Mouse (Mus musculus): ENCODE measurements around the gene Atp5g1. TPM values are rescaled to one million over a fixed set of nuclear protein-coding genes. Genes with fewer than 3 reads are reported as not detected.
"Not testable (repeated sequence)": the region's sequence is repeated elsewhere in the genome, so short reads cannot be mapped to it uniquely, and the experiment has no call there.

Atp5g1 gene
- 950 and 1,009 TPM in 2 replicates for polyA plus RNA-seq (2014; fragmentation: Nextera tagmentation; extraction: Ambion mirVana)

GRCm38 (mm10) chr11:96075509-96076220, at the start of gene Atp5g1:
TSS of gene Atp5g1 (minus strand) at chr11:96075670.
- peak; percentile 98 for DNase-seq (ENCODE audit: low spot score)
- H3K9ac ChIP-seq: peak within 1 kb of the TSS; percentile 83
- under 1% methylated on average over 37 of the region's 37 CpGs for WGBS
- peaks cover 15% of the 10 kb centered on the region for H3K36me3 ChIP-seq (replicated peaks; ENCODE audit: control insufficient read depth, insufficient read depth)
- peak; percentile 97 for ATAC-seq (ENCODE audit: low FRiP score)
- H3K4me2 ChIP-seq (replicated peaks): peak within 1 kb of the TSS; percentile 75
- peak within 1 kb of the TSS; percentile 82 for H3K27ac ChIP-seq
- peaks cover 13% of the 10 kb centered on the region for H3K4me1 ChIP-seq (replicated peaks; ENCODE audit: control insufficient read depth, insufficient read depth, low read length)
- H3K4me3 ChIP-seq (replicated peaks; ENCODE audit: low read length): peak within 1 kb of the TSS; percentile 74
- H3K9me3 ChIP-seq (ENCODE audit: control insufficient read depth, low read length): no peaks in the 10 kb centered on the region
- no peaks in the 10 kb centered on the region for H3K27me3 ChIP-seq (ENCODE audit: control insufficient read depth, insufficient read depth, low read length)

DNA sequence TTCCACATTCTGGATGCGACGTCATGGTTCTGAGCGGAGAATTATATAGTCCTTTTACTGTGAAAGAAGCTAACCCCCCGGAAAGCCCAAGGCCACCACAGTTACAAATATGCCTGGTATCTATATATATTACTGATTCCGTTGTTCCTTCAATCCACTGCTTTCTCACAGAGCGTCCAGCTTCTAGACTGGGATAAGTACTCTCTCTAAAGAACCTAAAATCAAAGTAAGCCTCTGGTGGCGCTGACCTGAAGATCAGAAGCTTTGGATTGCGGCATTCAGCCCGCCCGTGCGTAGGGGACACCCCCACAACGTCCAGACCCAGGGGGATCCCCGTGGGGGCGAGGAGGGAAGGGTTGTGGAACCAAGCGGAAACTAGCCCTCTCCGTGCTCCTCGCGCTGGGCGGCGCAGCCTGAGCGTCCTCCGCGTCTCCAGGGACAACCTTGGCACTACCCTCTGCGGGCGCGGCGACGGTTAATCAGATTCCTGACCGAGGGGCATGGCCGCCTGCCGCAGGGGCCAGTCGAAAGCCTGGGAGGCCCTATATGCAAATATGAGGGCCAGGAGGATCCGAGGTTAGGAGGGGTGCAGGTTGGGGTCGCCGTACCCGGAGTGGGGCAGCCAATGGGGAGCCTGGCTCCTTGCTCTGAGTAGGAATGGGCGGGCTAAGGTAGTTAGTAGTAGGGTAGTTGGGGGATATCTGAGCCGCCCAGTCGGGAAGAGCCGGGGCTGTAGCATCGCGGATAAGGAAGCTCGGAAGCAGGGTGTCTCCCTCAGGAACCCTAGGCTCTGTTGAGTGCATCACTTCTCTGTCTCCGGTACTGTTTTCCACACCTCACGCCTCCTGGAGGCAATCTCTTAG, 48.8 kb upstream of the Atp5g1 start:
- H3K4me3 ChIP-seq (replicated peaks; ENCODE audit: low read length): peak overlapping the region; percentile 34
- peaks cover 48% of the 10 kb centered on the region for H3K27me3 ChIP-seq (ENCODE audit: control insufficient read depth, insufficient read depth, low read length)
- ATAC-seq (ENCODE audit: low FRiP score): no peak
- H3K9ac ChIP-seq: peak overlapping the region; percentile 39; the same call in 1 of the 2 replicates
- 3% methylated on average over 45 of the region's 45 CpGs for WGBS
- H3K27ac ChIP-seq: no peak overlapping the region
- H3K9me3 ChIP-seq (ENCODE audit: control insufficient read depth, low read length): no peaks in the 10 kb centered on the region
- H3K36me3 ChIP-seq (replicated peaks; ENCODE audit: control insufficient read depth, insufficient read depth): no peaks in the 10 kb centered on the region
- peak overlapping the region; percentile 64 for H3K4me2 ChIP-seq (replicated peaks)
- peak; percentile 60 for DNase-seq (ENCODE audit: low spot score)
- peaks cover 7% of the 10 kb centered on the region for H3K4me1 ChIP-seq (replicated peaks; ENCODE audit: control insufficient read depth, insufficient read depth, low read length)

- not testable (repeated sequence) for ATAC-seq (ENCODE audit: low FRiP score); H3K4me2 ChIP-seq (replicated peaks); H3K27ac ChIP-seq; H3K4me1 ChIP-seq (replicated peaks; ENCODE audit: control insufficient read depth, insufficient read depth, low read length); H3K36me3 ChIP-seq (replicated peaks; ENCODE audit: control insufficient read depth, insufficient read depth); H3K9me3 ChIP-seq (ENCODE audit: control insufficient read depth, low read length); H3K4me3 ChIP-seq (replicated peaks; ENCODE audit: low read length); DNase-seq (ENCODE audit: low spot score); H3K9ac ChIP-seq
- 83% methylated on average over 4 of the region's 4 CpGs for WGBS
- H3K27me3 ChIP-seq (ENCODE audit: control insufficient read depth, insufficient read depth, low read length): peaks cover 48% of the 10 kb centered on the region
Measured at GRCm38 (mm10) chr11:96122806-96123205, 47.3 kb upstream of the Atp5g1 start.

GRCm38 (mm10) chr11:96119401-96119800, 43.9 kb upstream of the Atp5g1 start:
- Histone ChIP-seq H3K4me1 (replicated peaks; ENCODE audit: control insufficient read depth, insufficient read depth, low read length) (peaks cover 4% of the 10 kb centered on the region), H3K4me2 (replicated peaks) (no peak overlapping the region), H3K9me3 (ENCODE audit: control insufficient read depth, low read length) (no peaks in the 10 kb centered on the region), H3K4me3 (replicated peaks; ENCODE audit: low read length) (no peak overlapping the region), H3K36me3 (replicated peaks; ENCODE audit: control insufficient read depth, insufficient read depth) (no peaks in the 10 kb centered on the region), H3K9ac (no peak overlapping the region), H3K27ac (no peak overlapping the region), H3K27me3 (ENCODE audit: control insufficient read depth, insufficient read depth, low read length) (peaks cover 25% of the 10 kb centered on the region)
- WGBS: 70% methylated on average over 3 of the region's 3 CpGs
- DNase-seq (ENCODE audit: low spot score) (no peak), ATAC-seq (ENCODE audit: low FRiP score) (no peak)

GRCm38 (mm10) chr11:96116925-96117324, 41.5 kb upstream of the Atp5g1 start:
- DNase-seq (ENCODE audit: low spot score); H3K9me3 ChIP-seq (ENCODE audit: control insufficient read depth, low read length); H3K27me3 ChIP-seq (ENCODE audit: control insufficient read depth, insufficient read depth, low read length); H3K36me3 ChIP-seq (replicated peaks; ENCODE audit: control insufficient read depth, insufficient read depth); H3K4me3 ChIP-seq (replicated peaks; ENCODE audit: low read length); H3K9ac ChIP-seq; H3K4me1 ChIP-seq (replicated peaks; ENCODE audit: control insufficient read depth, insufficient read depth, low read length); ATAC-seq (ENCODE audit: low FRiP score); H3K4me2 ChIP-seq (replicated peaks); H3K27ac ChIP-seq: not testable (repeated sequence)
- 83% methylated on average over 3 of the region's 3 CpGs for WGBS

DNA sequence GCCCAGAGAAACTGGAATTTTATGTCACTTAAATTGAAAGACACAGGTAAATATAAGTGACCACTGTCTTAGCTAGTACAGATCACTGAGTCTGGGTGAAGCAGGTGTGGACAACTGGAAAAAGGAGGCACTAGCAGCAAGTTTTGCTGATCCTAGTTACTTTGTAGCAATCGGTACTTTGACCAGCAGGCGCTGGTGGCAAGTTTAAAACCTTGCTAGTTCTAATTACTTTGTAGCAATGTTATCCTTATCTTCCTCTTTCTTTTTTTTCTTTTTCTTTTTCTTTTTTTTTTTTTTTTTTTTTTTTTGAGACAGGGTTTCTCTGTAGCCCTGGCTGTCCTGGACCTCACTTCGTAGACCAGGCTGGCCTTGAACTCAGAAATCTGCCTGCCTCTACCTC, 40.6 kb upstream of the Atp5g1 start:
- DNase-seq (ENCODE audit: low spot score) (no peak), ATAC-seq (ENCODE audit: low FRiP score) (no peak)
- H3K4me2 ChIP-seq (replicated peaks): no peak overlapping the region
- WGBS: 87% methylated on average over 3 of the region's 3 CpGs
- H3K4me1 ChIP-seq (replicated peaks; ENCODE audit: control insufficient read depth, insufficient read depth, low read length): no peaks in the 10 kb centered on the region
- no peak overlapping the region for H3K9ac ChIP-seq
- H3K36me3 ChIP-seq (replicated peaks; ENCODE audit: control insufficient read depth, insufficient read depth): no peaks in the 10 kb centered on the region
- H3K4me3 ChIP-seq (replicated peaks; ENCODE audit: low read length): no peak overlapping the region
- no peaks in the 10 kb centered on the region for H3K9me3 ChIP-seq (ENCODE audit: control insufficient read depth, low read length)
- no peak overlapping the region for H3K27ac ChIP-seq
- H3K27me3 ChIP-seq (ENCODE audit: control insufficient read depth, insufficient read depth, low read length): no peaks in the 10 kb centered on the region

- Histone ChIP-seq H3K27me3 (ENCODE audit: control insufficient read depth, insufficient read depth, low read length) (no peaks in the 10 kb centered on the region), H3K4me1 (replicated peaks; ENCODE audit: control insufficient read depth, insufficient read depth, low read length) (no peaks in the 10 kb centered on the region), H3K4me2 (replicated peaks) (no peak overlapping the region), H3K9ac (no peak overlapping the region), H3K27ac (no peak overlapping the region), H3K9me3 (ENCODE audit: control insufficient read depth, low read length) (no peaks in the 10 kb centered on the region), H3K36me3 (replicated peaks; ENCODE audit: control insufficient read depth, insufficient read depth) (no peaks in the 10 kb centered on the region), H3K4me3 (replicated peaks; ENCODE audit: low read length) (no peak overlapping the region)
- ATAC-seq (ENCODE audit: low FRiP score) (no peak), DNase-seq (ENCODE audit: low spot score) (no peak)
- 94% methylated on average over 6 of the region's 6 CpGs for WGBS
Measured at GRCm38 (mm10) chr11:96115416-96115815, 39.9 kb upstream of the Atp5g1 start.

DNA sequence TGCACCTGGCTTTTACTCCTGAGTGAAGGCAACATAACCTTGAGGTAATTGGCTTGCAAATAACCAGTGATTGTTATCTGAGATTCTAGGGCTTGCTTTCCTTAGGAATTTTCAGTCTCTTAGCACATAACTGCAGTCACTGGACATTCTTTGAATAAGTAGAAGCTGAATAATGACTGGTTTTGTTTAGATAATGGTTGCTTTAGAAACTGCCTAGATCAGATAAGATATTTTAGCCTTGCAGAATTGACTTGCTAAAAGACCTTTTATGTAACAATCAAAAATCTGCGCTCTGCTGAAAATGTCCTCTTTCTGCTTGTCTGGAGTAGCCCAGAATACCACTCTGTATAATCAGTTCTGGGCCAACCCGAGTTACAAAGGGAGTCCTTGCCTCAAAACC, 38.6 kb upstream of the Atp5g1 start:
- ATAC-seq (ENCODE audit: low FRiP score) (no peak), DNase-seq (ENCODE audit: low spot score) (no peak)
- Histone ChIP-seq H3K4me3 (replicated peaks; ENCODE audit: low read length) (no peak overlapping the region), H3K4me1 (replicated peaks; ENCODE audit: control insufficient read depth, insufficient read depth, low read length) (no peaks in the 10 kb centered on the region), H3K9ac (no peak overlapping the region), H3K9me3 (ENCODE audit: control insufficient read depth, low read length) (no peaks in the 10 kb centered on the region), H3K4me2 (replicated peaks) (no peak overlapping the region), H3K27ac (no peak overlapping the region), H3K36me3 (replicated peaks; ENCODE audit: control insufficient read depth, insufficient read depth) (no peaks in the 10 kb centered on the region), H3K27me3 (ENCODE audit: control insufficient read depth, insufficient read depth, low read length) (no peaks in the 10 kb centered on the region)
- whole genome bisulfite sequencing: 67% methylated on average over 2 of the region's 2 CpGs

DNA sequence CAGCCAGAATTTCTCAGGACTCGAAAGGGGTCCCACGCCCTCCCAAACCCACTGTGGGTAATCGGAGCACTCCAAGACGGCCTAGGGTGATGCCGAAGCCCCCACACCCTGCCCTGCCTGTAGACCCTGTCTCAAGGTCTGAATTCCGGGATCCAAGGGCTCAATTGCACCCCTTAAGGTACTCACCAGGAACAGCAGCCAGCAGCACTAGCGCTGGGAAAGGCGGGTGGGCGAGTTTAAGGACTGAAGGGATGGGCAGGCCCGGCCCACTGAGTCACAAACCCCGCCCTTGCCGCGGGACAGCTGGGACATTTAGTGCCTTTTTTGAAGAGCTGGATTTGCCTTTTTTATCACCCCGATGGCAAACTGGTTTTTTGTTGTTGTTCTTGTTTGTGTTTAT, 36.3 kb upstream of the Atp5g1 start, which contains the start of gene Calcoco2:
Gene Calcoco2 (minus strand): TSS at position 214 of the 400 bp plus-strand sequence.
- no peak for DNase-seq (ENCODE audit: low spot score)

More for the DNA sequence above, 36.3 kb upstream of the Atp5g1 start, which contains the start of gene Calcoco2:
- no peak within 1 kb of the TSS for H3K4me3 ChIP-seq (replicated peaks; ENCODE audit: low read length)
- H3K9me3 ChIP-seq (ENCODE audit: control insufficient read depth, low read length): no peaks in the 10 kb centered on the region
- H3K4me1 ChIP-seq (replicated peaks; ENCODE audit: control insufficient read depth, insufficient read depth, low read length): no peaks in the 10 kb centered on the region
- H3K4me2 ChIP-seq (replicated peaks): no peak within 1 kb of the TSS
- no peak for ATAC-seq (ENCODE audit: low FRiP score)
- no peaks in the 10 kb centered on the region for H3K27me3 ChIP-seq (ENCODE audit: control insufficient read depth, insufficient read depth, low read length)
- no peak within 1 kb of the TSS for H3K27ac ChIP-seq
- WGBS: 50% methylated on average over 14 of the region's 14 CpGs
- no peaks in the 10 kb centered on the region for H3K36me3 ChIP-seq (replicated peaks; ENCODE audit: control insufficient read depth, insufficient read depth)
- no peak within 1 kb of the TSS for H3K9ac ChIP-seq
